In the genomic region with DNA sequence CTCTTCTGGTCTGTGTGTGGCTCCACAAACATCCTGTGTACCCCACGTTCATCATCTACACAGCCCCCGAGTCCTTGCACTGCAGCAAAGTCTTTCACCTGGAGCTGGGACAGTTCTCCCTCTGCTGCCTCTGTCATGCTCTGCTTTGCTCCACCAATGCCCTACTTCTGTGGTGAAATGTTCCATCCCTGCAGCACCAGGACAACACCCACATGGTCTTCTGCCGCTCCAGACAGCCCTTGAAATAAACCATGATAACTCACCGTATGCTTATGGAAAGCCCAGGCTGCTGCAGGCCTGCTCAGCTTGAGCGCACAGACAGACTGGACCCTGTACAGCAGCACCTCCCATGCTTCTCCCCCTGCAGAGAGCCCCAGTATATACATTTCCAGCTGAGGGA, we compare ENCODE assay signal across 29 mouse cellular contexts. TPM values are rescaled to one million over a fixed set of nuclear protein-coding genes. Genes with fewer than 3 reads are reported as not detected.
DNase-seq lines count a peak whose midpoint lies in the region; ATAC-seq and TF ChIP-seq lines count a peak whose summit lies in the region.
"Had no signal": no experiment of that assay in that cellular context is flagged by ENCODE, and none has a peak within 500 bp of the region (broad histone marks: within the 10 kb centered on the region; RNA-seq: fewer than 3 reads in every experiment).

No protein-coding gene starts in this region.

- H3K4me1 ChIP-seq in heart, embryonic 15.5 days (replicated peaks), result peaks cover 51% of the 10 kb centered on the region

- TF ChIP-seq CTCF in gastrocnemius, adult 2 months (IDR thresholded peaks at IDR 0.05), result no peak

- WGBS in heart, embryonic 15.5 days, result 59% methylated on average over 5 of the region's 5 CpGs

- intact Hi-C loops in gastrocnemius, adult 2 months (cut with DNase I), result no loop called here
- intact Hi-C loops in left cerebral cortex, postnatal 14 days (cut with DNase I), result no loop called here

- H3K27me3 ChIP-seq in heart, embryonic 15.5 days, result no peaks in the 10 kb centered on the region
- H3K27me3 ChIP-seq: CH12.LX; lung, embryonic 15.5 days had no signal

- no peak overlapping the region for H3K4me2 ChIP-seq in heart, embryonic 15.5 days
- H3K4me2 ChIP-seq: hindbrain, embryonic 14.5 days; lung, embryonic 15.5 days had no signal

- H3K9me3 ChIP-seq in heart, embryonic 15.5 days (replicated peaks), result no peaks in the 10 kb centered on the region
- H3K9me3 ChIP-seq: lung, embryonic 15.5 days; midbrain, embryonic 10.5 days had no signal

- H3K4me3 ChIP-seq in gastrocnemius, adult 2 months, result no peak overlapping the region
- H3K4me3 ChIP-seq in heart, embryonic 15.5 days, result no peak overlapping the region
- H3K4me3 ChIP-seq: lung, embryonic 15.5 days; midbrain, embryonic 10.5 days had no signal

- peak overlapping the region; percentile 46 for H3K27ac ChIP-seq in gastrocnemius, adult 2 months
- H3K27ac ChIP-seq in heart, embryonic 15.5 days, result peak overlapping the region; percentile 92
- H3K27ac ChIP-seq: hindbrain, embryonic 14.5 days; kidney, postnatal 0 days; liver, embryonic 14.5 days; lung, embryonic 15.5 days; macrophage; midbrain, embryonic 10.5 days had no signal

- ATAC-seq in heart, embryonic 15.5 days (replicated peaks; ENCODE audit: insufficient number of reproducible peaks, insufficient read depth, low FRiP score, low read depth), result no peak
- ATAC-seq: forebrain, postnatal 0 days had no signal

- DNase-seq in gastrocnemius, adult 2 months, result no peak
- DNase-seq in gastrocnemius, postnatal 4 days (ENCODE audit: low spot score in 2 of 2), result no peak
- DNase-seq in heart, adult 8-10 months (ENCODE audit: low spot score), result no peak
- peak; percentile 34 to 53 for DNase-seq in left cerebral cortex, postnatal 14 days (ENCODE audit: low spot score in 2 of 2)
- DNase-seq in left cerebral cortex, adult 11 months (ENCODE audit: low spot score), result no peak
- peak; percentile 38 for DNase-seq in right cerebral cortex, postnatal 25 days
- no peak for DNase-seq in kidney, adult 9 months
- DNase-seq: adrenal gland, postnatal 14 days; cerebellum, adult 11 months; cerebellum, postnatal 25 days; embryo, embryonic 11 days; forebrain, postnatal 0 days; gastrocnemius, postnatal 36 days; kidney, adult 11 months; layer of hippocampus, postnatal 36 days; thymus, postnatal 36 days had no signal

- no peak overlapping the region for H3K9ac ChIP-seq in heart, embryonic 15.5 days
- H3K9ac ChIP-seq: forebrain, postnatal 0 days; hindbrain, embryonic 14.5 days; liver, embryonic 14.5 days; lung, embryonic 15.5 days had no signal

- H3K36me3 ChIP-seq in heart, embryonic 15.5 days, result peaks cover 10% of the 10 kb centered on the region; the same call in 1 of the 2 replicates

RNA-seq across cellular contexts. Expression of a gene that starts 37.4 kb away (rescaled TPM):
- not detected for total RNA-seq in gastrocnemius, adult 2 months (2021)
- total RNA-seq in gastrocnemius, postnatal 4 days (2021), result not detected
- polyA plus RNA-seq in heart, embryonic 15.5 days (2015; fragmentation: Nextera tagmentation; extraction: Ambion mirVana), result not detected in 2 replicates
- not detected for total RNA-seq in heart, adult 8-10 months (2022)
- total RNA-seq in left cerebral cortex, postnatal 14 days (2021), result 1 to 10 TPM; 2.3 TPM
- total RNA-seq: adrenal gland, postnatal 14 days; CH12.LX; gastrocnemius, postnatal 36 days; MEL; neutrophil, adult 5-6 weeks had no signal
- polyA plus RNA-seq: embryonic facial prominence, embryonic 14.5 days; macrophage; midbrain, embryonic 10.5 days had no signal

RNA-seq across cellular contexts. Expression of a gene that starts 45.0 kb away (rescaled TPM):
- total RNA-seq in gastrocnemius, adult 2 months (2021), result not detected
- total RNA-seq in gastrocnemius, postnatal 4 days (2021), result not detected
- not detected in 2 replicates for polyA plus RNA-seq in heart, embryonic 15.5 days (2015; fragmentation: Nextera tagmentation; extraction: Ambion mirVana)
- total RNA-seq in heart, adult 8-10 months (2022), result not detected
- not detected for total RNA-seq in left cerebral cortex, postnatal 14 days (2021)
- total RNA-seq: adrenal gland, postnatal 14 days; CH12.LX; forebrain, postnatal 0 days; gastrocnemius, postnatal 36 days; layer of hippocampus, postnatal 36 days; MEL; midbrain, postnatal 0 days had no signal
- polyA plus RNA-seq: embryonic facial prominence, embryonic 14.5 days; forebrain, postnatal 0 days; hindbrain, embryonic 14.5 days; kidney, postnatal 0 days; limb, embryonic 14.5 days; liver, embryonic 14.5 days; lung, embryonic 15.5 days; macrophage; midbrain, postnatal 0 days had no signal

Comparison
In these comparisons a context has a peak if more than half of its experiments do, and no peak if none do; other contexts are left out.
1. DNase-seq: peak in left cerebral cortex, postnatal 14 days (2 of 2) and right cerebral cortex, postnatal 25 days (single experiment); none in gastrocnemius, adult 2 months (single experiment), gastrocnemius, postnatal 4 days (0 of 2), heart, adult 8-10 months (single experiment), left cerebral cortex, adult 11 months (single experiment) and kidney, adult 9 months (single experiment).